Mouse (Mus musculus) brain, embryonic 14.5 days (tissue): Measurements from ENCODE around the gene Atat1. TPM values are rescaled to one million over a fixed set of nuclear protein-coding genes. Genes with fewer than 3 reads are reported as not detected.

Source experiments
- DNase-seq: peaks from one replicate; pipeline ENCODE4 v3.0.0-alpha.2; 2011; ENCODE audit warnings: low read depth
- CTCF ChIP-seq: fragments of 200-500 bp; IDR thresholded peaks from 2 replicates; pipeline ENCODE4 v1.5.1; 2012; ENCODE audit warnings: inconsistent platforms, mild to moderate bottlenecking, moderate library complexity, borderline replicate concordance; ENCODE audit not compliant: insufficient read depth, insufficient read length; ENCODE audit errors: extremely low read depth
- POLR2A ChIP-seq: fragments of 200-500 bp; IDR thresholded peaks from 2 replicates; pipeline ENCODE4 v1.6.1; 2012; ENCODE audit warnings: mild to moderate bottlenecking, inconsistent platforms, borderline replicate concordance; ENCODE audit not compliant: poor library complexity, insufficient read depth, insufficient read length, severe bottlenecking; ENCODE audit errors: extremely low read depth
- polyA plus RNA-seq: library from polyadenylated mRNA; depleted of rRNA; stranded (reverse); fragments of >200 nt; gene quantifications from 2 replicates; pipeline ENCODE4 v1.2.3, GENCODE M21; 2012; rRNA removed

Atat1 gene
- polyA plus RNA-seq, 1 experiment = 656 TPM

DNA sequence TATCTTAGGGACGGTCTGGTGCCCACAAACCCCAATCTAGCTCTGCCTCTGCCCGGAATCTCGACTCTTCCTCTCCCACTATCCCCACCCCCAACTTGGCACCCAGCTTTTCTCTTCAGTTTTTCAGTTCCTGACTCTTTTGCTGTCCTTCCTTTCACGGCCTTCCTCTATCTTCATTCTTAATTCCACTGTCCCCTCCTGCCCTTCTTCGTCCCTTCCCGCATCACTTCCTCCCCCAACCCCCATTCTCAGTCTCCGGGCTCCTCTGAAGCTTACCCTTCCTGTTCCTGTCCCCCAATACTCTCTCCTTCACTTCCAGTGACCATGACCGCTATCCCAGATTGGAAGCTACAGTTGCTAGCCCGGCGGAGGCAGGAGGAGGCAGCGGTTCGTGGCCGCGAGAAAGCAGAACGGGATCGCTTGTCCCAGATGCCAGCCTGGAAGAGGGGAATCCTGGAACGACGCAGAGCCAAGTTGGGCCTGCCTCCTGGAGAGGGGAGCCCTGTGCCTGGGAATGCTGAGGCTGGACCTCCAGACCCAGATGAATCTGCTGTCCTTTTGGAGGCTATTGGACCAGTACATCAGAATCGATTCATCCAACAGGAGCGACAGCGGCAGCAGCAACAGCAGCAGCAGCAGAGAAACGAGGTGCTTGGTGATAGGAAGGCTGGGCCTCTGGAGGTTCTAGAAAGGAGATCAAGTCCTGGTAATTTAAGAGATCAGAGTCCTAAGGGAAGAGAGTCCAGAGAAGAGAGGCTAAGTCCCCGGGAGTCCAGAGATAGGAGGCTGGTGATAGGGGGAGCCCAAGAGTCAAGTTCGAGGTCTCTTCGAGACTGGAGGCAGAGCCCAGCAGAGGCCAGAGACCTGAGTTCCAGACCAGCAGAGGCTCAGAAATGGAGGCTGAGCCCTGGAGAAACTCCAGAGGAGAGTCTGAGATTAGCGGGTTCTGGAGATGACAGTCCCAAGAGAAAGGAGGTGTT lies 42.7 kb downstream of the Atat1 start:
- DNase-seq = peak; percentile 37
- no peak for TF ChIP-seq POLR2A
- 0 out of 2 replicates have a peak, but pooled peaks have one; percentile 0 for TF ChIP-seq CTCF

DNA sequence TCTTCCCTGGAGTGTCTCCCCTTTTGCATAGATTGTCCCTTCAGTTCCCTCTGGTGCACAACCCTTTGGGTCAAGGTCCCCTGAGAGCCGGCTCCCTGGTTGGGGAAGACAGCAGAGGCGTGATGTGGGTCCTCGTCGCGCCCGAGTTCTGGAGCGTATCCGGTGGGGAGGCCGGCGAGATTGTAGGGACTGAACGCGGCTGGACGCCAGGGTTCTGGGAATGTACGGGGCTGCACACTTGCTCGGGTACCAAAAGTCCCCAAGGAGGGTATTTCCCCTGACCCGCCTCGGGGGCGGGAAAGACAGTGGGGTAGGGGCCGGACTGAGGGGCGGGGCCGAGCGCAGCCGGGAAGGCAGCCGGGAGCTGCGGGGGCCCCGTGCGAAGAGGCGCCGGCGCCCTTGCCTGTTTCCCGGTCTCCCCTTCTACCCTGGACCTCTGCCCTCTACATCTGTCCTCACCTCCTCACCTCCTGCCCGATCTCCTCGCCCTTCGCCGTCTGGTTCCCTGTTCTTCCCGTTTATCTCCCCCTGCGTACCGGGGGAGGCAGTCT lies 43.5 kb downstream of the Atat1 start:
- TF ChIP-seq POLR2A (0 out of 2 replicates have a peak, but pooled peaks have one; percentile 36), CTCF (no peak)
- DNase-seq = peak; percentile 74

DNA sequence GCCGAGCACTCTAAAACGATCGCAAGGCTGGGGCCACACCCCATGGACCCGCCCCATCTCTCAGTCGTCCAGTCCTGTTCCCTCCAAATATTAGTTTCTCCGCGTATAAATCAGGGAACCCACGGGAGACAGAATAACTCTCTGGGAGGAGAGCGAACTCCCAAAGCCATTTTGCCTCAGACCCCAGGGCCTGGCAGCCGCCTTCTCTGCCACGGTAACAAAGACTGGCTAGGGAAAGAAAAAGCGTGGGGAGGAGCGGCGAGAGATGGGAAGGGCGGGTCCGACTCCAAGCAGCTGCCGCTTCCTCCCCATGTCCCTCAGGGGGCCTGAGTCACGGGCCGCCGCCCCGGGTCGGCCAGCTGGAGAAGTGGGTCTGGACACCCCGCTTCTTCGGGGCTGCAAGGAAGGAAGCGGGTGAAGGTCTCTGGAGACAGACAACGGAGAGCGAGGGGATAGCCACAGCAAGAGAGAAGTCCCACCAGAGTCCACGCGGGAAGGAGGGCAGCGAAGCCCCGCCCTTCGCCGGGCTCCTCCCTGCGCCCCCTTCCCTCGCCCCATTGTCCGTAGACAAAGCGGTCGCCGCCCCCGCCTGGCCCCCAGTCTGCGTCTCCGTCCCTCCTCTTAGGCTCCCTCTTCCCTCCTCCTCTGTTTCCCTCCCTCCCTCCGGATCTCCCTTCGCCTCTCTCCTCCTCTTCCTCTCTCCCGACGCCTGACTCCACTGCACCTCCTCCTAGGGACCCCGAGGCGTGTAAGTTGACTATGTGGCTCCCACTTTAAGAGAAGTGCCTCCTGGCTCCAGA lies 44.2 kb downstream of the Atat1 start, which contains the start of gene Ppp1r18:
Gene Ppp1r18, plus strand, starts transcription at position 113 of the 800 bp plus-strand sequence.
- no peak for TF ChIP-seq CTCF
- TF ChIP-seq POLR2A = peak; percentile 46; the same call in 1 of the 2 replicates
- peak; percentile 94 for DNase-seq

DNA sequence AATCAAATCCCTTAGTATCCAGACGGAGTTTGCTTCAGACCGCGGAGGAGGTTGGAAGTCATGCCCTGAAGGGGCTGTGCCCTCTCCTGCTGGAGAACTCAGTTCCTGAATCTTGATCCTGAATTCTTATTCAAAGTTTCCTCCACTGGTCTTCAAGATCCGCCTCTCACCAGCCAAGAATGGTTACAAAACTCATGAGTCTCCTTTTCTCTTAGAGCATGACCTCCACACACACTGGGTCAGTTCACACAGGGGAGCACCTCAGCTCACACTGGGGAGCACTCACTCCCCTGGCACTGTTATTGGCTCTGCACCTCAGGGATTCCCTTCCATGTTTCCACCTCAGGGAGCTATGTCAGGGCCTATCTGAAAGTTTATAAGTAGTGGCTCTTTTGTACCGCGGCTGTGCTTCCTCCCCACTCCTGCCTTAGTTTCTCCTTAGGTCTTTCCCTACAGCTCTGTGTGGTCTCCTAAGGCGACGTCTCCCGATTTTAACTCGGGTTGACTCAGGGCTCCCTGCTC lies 45.0 kb downstream of the Atat1 start:
- TF ChIP-seq POLR2A (no peak), CTCF (no peak)
- DNase-seq = no peak

DNA sequence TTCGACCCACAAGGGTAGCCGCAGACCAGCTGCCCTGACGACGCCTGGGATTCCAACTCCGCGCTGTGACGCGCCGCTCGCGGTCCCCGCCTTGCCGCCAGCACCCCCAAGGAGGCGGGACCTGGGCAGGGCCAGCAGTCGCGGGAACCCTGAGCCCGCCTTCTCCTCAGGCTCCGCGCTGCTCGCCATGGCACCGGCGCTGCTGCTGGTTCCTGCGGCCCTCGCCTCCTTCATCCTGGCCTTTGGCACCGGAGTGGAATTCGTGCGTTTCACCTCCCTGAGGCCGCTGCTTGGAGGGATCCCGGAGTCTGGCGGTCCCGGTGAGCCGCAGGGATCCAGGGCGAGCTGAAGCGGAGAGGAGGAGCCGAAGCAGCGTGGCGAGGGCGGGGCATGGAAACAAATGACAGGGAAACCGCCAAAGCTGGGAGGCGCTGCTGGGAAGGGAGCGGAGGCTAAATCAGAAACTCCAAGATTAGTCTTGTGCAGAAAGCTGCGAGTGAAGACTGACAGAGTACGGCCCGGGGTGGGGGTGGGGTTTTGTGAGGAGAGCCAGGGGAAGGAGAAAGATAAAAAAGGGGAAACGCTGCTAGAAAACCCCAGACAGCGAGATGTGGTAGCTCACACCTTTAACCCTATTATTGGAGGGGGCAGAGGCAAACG lies 48.5 kb downstream of the Atat1 start, which contains the start of gene Nrm:
Gene Nrm, plus strand, starts transcription at position 121 of the 660 bp plus-strand sequence.
- TF ChIP-seq CTCF (0 out of 2 replicates have a peak, but pooled peaks have one; percentile 19), POLR2A (peak; percentile 60; the same call in 1 of the 2 replicates)
- DNase-seq = peak; percentile 97

DNA sequence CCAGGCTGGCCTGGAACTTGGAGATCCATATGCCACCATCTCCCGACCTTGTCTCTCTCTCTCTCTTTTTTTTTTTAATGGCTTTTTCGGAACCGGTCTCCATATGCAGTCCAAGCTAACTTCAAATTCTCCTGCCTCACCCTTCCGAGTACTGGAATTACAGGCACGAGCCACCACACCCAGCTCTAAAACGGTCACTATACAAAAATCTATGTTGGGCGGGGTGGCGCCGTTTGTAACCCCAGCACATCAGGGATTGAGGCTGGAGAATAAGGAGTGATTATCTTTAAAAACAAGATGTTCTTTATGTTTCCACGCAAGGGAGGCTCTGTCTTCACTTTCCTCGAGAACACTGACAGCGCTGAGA lies 49.1 kb downstream of the Atat1 start:
- DNase-seq = no peak
- TF ChIP-seq CTCF = no peak
- TF ChIP-seq POLR2A = no peak

DNA sequence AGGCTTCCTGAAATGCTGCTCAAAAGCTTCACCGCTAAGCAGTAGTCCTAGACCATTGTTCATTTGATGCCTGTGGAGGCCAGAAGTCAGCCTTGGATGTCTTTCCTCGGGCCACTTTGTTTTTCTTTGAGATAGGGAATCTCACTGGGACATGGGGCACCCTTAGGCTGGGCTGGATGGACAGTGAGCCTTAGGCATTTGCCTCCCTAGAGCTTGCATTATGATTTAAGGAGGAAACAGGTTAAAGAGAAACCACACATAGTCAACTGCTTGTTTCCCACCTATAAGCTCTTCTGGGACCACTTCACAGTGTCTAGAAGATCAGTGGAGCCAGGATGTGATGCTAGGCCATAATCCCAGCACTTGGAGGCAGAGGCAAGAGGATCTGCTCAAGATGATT lies 50.0 kb downstream of the Atat1 start:
- DNase-seq = no peak
- no peak for TF ChIP-seq POLR2A

DNA sequence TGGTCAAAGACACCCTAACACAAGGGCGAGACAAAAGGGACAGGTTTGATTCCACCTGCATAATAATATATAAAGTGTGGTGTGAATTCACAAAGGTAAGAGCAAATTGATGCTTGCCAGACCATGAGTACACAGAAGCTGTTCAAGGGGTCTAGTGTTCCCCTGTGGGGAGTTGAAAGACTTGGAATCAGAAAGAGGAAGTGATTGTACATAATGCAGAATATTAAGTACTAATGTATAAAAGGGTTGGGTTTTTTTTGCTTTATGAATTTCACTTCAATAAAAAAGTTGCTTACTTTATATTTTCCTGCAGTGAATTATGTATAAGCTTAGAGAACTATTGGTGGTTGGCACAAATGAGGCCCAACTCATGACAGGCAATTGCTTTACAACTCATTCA lies 50.5 kb downstream of the Atat1 start:
- TF ChIP-seq POLR2A = no peak
- TF ChIP-seq CTCF = no peak

DNA sequence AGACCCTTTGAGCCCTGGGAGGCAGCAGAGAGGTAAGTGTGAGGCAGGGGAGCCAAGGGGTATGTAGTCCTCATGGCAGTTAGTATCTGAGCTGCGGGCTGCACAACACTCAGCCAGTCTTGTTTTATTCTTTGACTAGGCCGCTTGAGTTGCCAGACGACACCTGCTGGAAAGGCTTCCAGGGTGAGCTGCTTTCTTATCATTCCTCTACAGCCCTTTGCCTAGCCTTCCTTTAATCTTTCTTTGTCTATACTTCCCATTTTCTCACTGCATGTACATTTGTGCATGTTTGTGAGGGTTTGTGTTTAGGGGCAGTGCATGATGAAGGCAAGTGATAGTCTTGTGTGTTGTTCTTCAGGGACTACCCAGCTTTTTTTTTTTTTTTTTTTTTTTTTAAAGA lies 58.9 kb downstream of the Atat1 start:
- no peak for TF ChIP-seq POLR2A
- TF ChIP-seq CTCF = no peak
- no peak for DNase-seq

More for the DNA sequence above, 50.5 kb downstream of the Atat1 start:
- no peak for DNase-seq

DNA sequence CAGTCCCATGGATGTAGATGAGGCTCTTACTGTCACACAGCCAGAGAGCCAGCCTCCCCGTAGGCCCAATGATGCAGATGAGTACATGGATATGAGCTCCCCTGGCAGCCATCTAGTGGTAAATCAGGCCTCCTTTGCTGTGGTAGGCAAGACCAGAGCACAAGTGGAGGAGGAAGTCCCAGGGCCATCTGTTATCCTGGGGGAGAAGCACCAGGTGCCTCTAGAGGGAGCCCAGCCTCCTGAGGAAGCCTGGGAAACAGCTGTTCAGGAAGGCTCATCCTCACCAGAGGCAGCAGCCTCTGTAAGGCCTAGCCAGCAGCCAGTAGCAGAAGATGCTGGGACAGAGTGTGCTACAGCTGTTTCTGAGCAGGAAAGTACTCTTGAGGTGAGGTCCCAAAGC lies 61.8 kb downstream of the Atat1 start:
- TF ChIP-seq CTCF (0 out of 2 replicates have a peak, but pooled peaks have one; percentile 2), POLR2A (no peak)

More for the DNA sequence above, 61.8 kb downstream of the Atat1 start:
- no peak for DNase-seq

Other genes with a start within 250 kb of the Atat1 start
- 36.8 and 40.6 TPM in 2 replicates for gene Vars2, start 242.5 kb downstream of the Atat1 start, polyA plus RNA-seq
- gene Gtf2h4, start 236.3 kb downstream of the Atat1 start, polyA plus RNA-seq = 28.8 and 40.8 TPM in 2 replicates
- gene Ddr1, start 205.5 kb downstream of the Atat1 start, polyA plus RNA-seq = 99.6 and 112 TPM in 2 replicates
- 4.8 and 5.1 TPM in 2 replicates for gene Ier3, start 88.4 kb downstream of the Atat1 start, polyA plus RNA-seq
- gene Flot1, start 86.8 kb downstream of the Atat1 start, polyA plus RNA-seq = 87.1 and 101 TPM in 2 replicates
- 3,347 and 3,555 TPM in 2 replicates for gene Tubb5, start 71.8 kb downstream of the Atat1 start, polyA plus RNA-seq
- 18.8 and 23.7 TPM in 2 replicates for gene Mdc1, start 68.6 kb downstream of the Atat1 start, polyA plus RNA-seq
- 26.9 and 38.3 TPM in 2 replicates for gene Nrm, start 48.8 kb downstream of the Atat1 start, polyA plus RNA-seq
- gene Ppp1r18, start 44.5 kb downstream of the Atat1 start, polyA plus RNA-seq = 46.9 and 48.9 TPM in 2 replicates
- gene Dhx16, start 30.3 kb downstream of the Atat1 start, polyA plus RNA-seq = 66.0 and 71.9 TPM in 2 replicates
- 83.5 and 92.4 TPM in 2 replicates for gene 2310061I04Rik, start 12.6 kb downstream of the Atat1 start, polyA plus RNA-seq
- 43.9 and 51.4 TPM in 2 replicates for gene Mrps18b, start 6.3 kb upstream of the Atat1 start, polyA plus RNA-seq
- 52.8 and 60.8 TPM in 2 replicates for gene Ppp1r10, start 6.4 kb upstream of the Atat1 start, polyA plus RNA-seq
- 78.3 and 89.3 TPM in 2 replicates for gene Abcf1, start 59.7 kb upstream of the Atat1 start, polyA plus RNA-seq
- 31.2 and 52.4 TPM in 2 replicates for gene Gnl1, start 69.8 kb upstream of the Atat1 start, polyA plus RNA-seq
- gene Prr3, start 70.2 kb upstream of the Atat1 start, polyA plus RNA-seq = 72.1 and 81.6 TPM in 2 replicates
- gene H2-T24, start 110.5 kb upstream of the Atat1 start, polyA plus RNA-seq = 0.08 and 0.19 TPM in 2 replicates
- 5.4 and 9.9 TPM in 2 replicates for gene H2-T23, start 122.8 kb upstream of the Atat1 start, polyA plus RNA-seq
- 6.5 and 8.0 TPM in 2 replicates for gene H2-T22, start 132.7 kb upstream of the Atat1 start, polyA plus RNA-seq
- not detected in 2 replicates for gene Gm6034, start 132.9 kb upstream of the Atat1 start, polyA plus RNA-seq
- 0.06 TPM in 1 of 2 replicates, not detected in the other for gene Gm11127, start 148.3 kb upstream of the Atat1 start, polyA plus RNA-seq
- not detected in 2 replicates for gene Gm19684, start 211.6 kb upstream of the Atat1 start, polyA plus RNA-seq
- not detected in 2 replicates for gene Gm7030, start 219.3 kb upstream of the Atat1 start, polyA plus RNA-seq